Mouse (Mus musculus) MEL (cell line): ENCODE results near the gene Npas3. TPM values are rescaled to one million over a fixed set of nuclear protein-coding genes. Genes with fewer than 3 reads are reported as not detected.

Experiments used
- DNase-seq: peaks from one replicate; pipeline ENCODE4 v3.0.0; 2011; ENCODE audit warnings: low read depth, low spot score
- H3K27ac ChIP-seq: 2 replicates; pipeline ENCODE4 v1.5.1; 2012; ENCODE audit warnings: low read depth, mild to moderate bottlenecking, control low read depth, low read length, moderate library complexity; ENCODE audit not compliant: control insufficient read depth
- H3K27me3 ChIP-seq, 2 experiments: fragments of 150-350 bp in 1 of 2; sonication (generic) in 1 of 2; 2 replicates each; pipeline ENCODE4 v1.6.1; 2012; ENCODE audit warnings: low read length in 2 of 2, mild to moderate bottlenecking in 2 of 2, improper control_type of control experiment in 1 of 2, moderate library complexity in 1 of 2; ENCODE audit not compliant: insufficient read depth in 2 of 2, control insufficient read depth in 1 of 2
- H3K36me3 ChIP-seq, 2 experiments: 2 replicates each; pipeline ENCODE4 v1.6.1; 2012 to 2014; ENCODE audit warnings: low read length in 2 of 2, improper control_type of control experiment in 1 of 2, inconsistent platforms in 1 of 2, mild to moderate bottlenecking in 1 of 2; ENCODE audit not compliant: insufficient read depth in 2 of 2, control insufficient read depth in 1 of 2
- H3K4me1 ChIP-seq, 2 experiments: fragments of 150-350 bp in 1 of 2; sonication (generic) in 1 of 2; 2 replicates each; pipeline ENCODE4 v1.6.1; 2012; ENCODE audit warnings: low read length in 2 of 2, improper control_type of control experiment in 1 of 2, mild to moderate bottlenecking in 1 of 2; ENCODE audit not compliant: insufficient read depth in 2 of 2, control insufficient read depth in 1 of 2
- H3K4me3 ChIP-seq, 2 experiments: fragments of 150-350 bp in 1 of 2; sonication (generic) in 1 of 2; 2 replicates each; pipeline ENCODE4 v1.5.1; 2012; ENCODE audit warnings: low read depth in 2 of 2, low read length in 2 of 2, mild to moderate bottlenecking in 2 of 2, moderate library complexity in 2 of 2, control low read depth in 1 of 2, improper control_type of control experiment in 1 of 2; ENCODE audit not compliant: control insufficient read depth in 1 of 2, insufficient read depth in 1 of 2
- H3K79me2 ChIP-seq: 2 replicates; pipeline ENCODE4 v1.6.1; 2012; ENCODE audit warnings: mild to moderate bottlenecking, low read length, moderate library complexity; ENCODE audit not compliant: control insufficient read depth, poor library complexity, insufficient read depth
- H3K9ac ChIP-seq: 2 replicates; pipeline ENCODE4 v1.6.1; 2012; ENCODE audit warnings: low read depth, mild to moderate bottlenecking, control low read depth, low read length, moderate library complexity; ENCODE audit not compliant: control insufficient read depth, poor library complexity, severe bottlenecking
- H3K9me3 ChIP-seq: fragments of 150-350 bp; sonication (generic); replicated peaks from 2 replicates; pipeline ENCODE4 v1.6.1; 2012; ENCODE audit warnings: mild to moderate bottlenecking, low read length, improper control_type of control experiment, moderate library complexity; ENCODE audit not compliant: insufficient read depth
- BHLHE40 ChIP-seq: IDR thresholded peaks from 2 replicates; pipeline ENCODE4 v1.6.1; 2012; ENCODE audit warnings: low read depth, mild to moderate bottlenecking, inconsistent platforms, low read length, improper control_type of control experiment, borderline replicate concordance
- CHD2 ChIP-seq: IDR thresholded peaks from 2 replicates; pipeline ENCODE4 v1.6.1; 2011; ENCODE audit warnings: low read length, improper control_type of control experiment
- CTCF ChIP-seq, 3 experiments: IDR thresholded peaks in 2 of 3; conservative IDR thresholded peaks in 1 of 3; 2 replicates each; pipeline ENCODE4 v1.5.1; 2011 to 2012; ENCODE audit warnings: low read length in 3 of 3, low read depth in 2 of 3, mild to moderate bottlenecking in 2 of 3, improper control_type of control experiment in 1 of 3, inconsistent platforms in 1 of 3, mixed read lengths in 1 of 3, moderate library complexity in 1 of 3; ENCODE audit not compliant: control insufficient read depth in 1 of 3, insufficient read depth in 1 of 3, poor library complexity in 1 of 3, severe bottlenecking in 1 of 3
- GATA1 ChIP-seq: IDR thresholded peaks from 2 replicates; pipeline ENCODE4 v1.6.1; 2011; ENCODE audit warnings: low read depth, low read length, improper control_type of control experiment
- KAT2A ChIP-seq: conservative IDR thresholded peaks from 2 replicates; pipeline ENCODE4 v1.6.1; 2012; ENCODE audit warnings: low read depth, low read length, improper control_type of control experiment, inconsistent platforms
- MAZ ChIP-seq: IDR thresholded peaks from 2 replicates; pipeline ENCODE4 v1.6.1; 2012; ENCODE audit warnings: low read depth, mild to moderate bottlenecking, inconsistent platforms, low read length, improper control_type of control experiment
- MEF2A ChIP-seq: IDR thresholded peaks from 2 replicates; pipeline ENCODE4 v1.6.1; 2014; ENCODE audit warnings: low read depth, mild to moderate bottlenecking, inconsistent platforms, low read length, improper control_type of control experiment; ENCODE audit not compliant: poor library complexity, insufficient replicate concordance, severe bottlenecking; ENCODE audit errors: extremely low read depth
- MXI1 ChIP-seq: IDR thresholded peaks from 2 replicates; pipeline ENCODE4 v1.6.1; 2011; ENCODE audit warnings: mild to moderate bottlenecking, low read depth, low read length, improper control_type of control experiment
- MYC ChIP-seq: IDR thresholded peaks from 2 replicates; pipeline ENCODE4 v1.6.1; 2011; ENCODE audit warnings: low read depth, mild to moderate bottlenecking, low read length, improper control_type of control experiment, moderate library complexity
- POLR2A ChIP-seq, 2 experiments: IDR thresholded peaks; 2 replicates each; pipeline ENCODE4 v1.6.1; 2011 to 2012; ENCODE audit warnings: low read length in 2 of 2, mild to moderate bottlenecking in 2 of 2, control low read depth in 1 of 2, improper control_type of control experiment in 1 of 2, low read depth in 1 of 2, moderate library complexity in 1 of 2; ENCODE audit not compliant: control insufficient read depth in 1 of 2, insufficient read depth in 1 of 2, poor library complexity in 1 of 2
- SMC3 ChIP-seq: IDR thresholded peaks from 2 replicates; pipeline ENCODE4 v1.6.1; 2011; ENCODE audit warnings: low read depth, low read length, improper control_type of control experiment
- ZC3H11A ChIP-seq: IDR thresholded peaks from 2 replicates; pipeline ENCODE4 v1.6.1; 2012; ENCODE audit warnings: low read depth, mild to moderate bottlenecking, inconsistent platforms, low read length, improper control_type of control experiment
- ZKSCAN1 ChIP-seq: IDR thresholded peaks from 2 replicates; pipeline ENCODE4 v1.6.1; 2012; ENCODE audit warnings: low read depth, mild to moderate bottlenecking, inconsistent platforms, low read length, improper control_type of control experiment, moderate library complexity
- ZMIZ1 ChIP-seq: IDR thresholded peaks from 2 replicates; pipeline ENCODE4 v1.6.1; 2012; ENCODE audit warnings: low read depth, mild to moderate bottlenecking, inconsistent platforms, low read length, improper control_type of control experiment, moderate library complexity
- ZNF384 ChIP-seq: IDR thresholded peaks from 2 replicates; pipeline ENCODE4 v1.6.1; 2012; ENCODE audit warnings: low read depth, mild to moderate bottlenecking, inconsistent platforms, low read length, improper control_type of control experiment
- polyA plus RNA-seq, 2 experiments: library from polyadenylated mRNA; stranded (reverse) in 1 of 2; unstranded in 1 of 2; fragments of >175 nt in 1 of 2; fragments of >200 nt in 1 of 2; gene quantifications; 2 replicates each; pipeline versions ENCODE4 v1.2.1 to v1.2.4; 2012; ENCODE audit warnings: low replicate concordance in 2 of 2, low read depth in 1 of 2; ENCODE audit not compliant: insufficient read length in 2 of 2, insufficient read depth in 1 of 2, missing spikeins in 1 of 2
- total RNA-seq: library from RNA; depleted of rRNA; stranded (reverse); fragments of 300-350 nt; gene quantifications from 2 replicates; pipeline ENCODE4 v1.2.3, GENCODE M21; 2012

Npas3 gene
- total and polyA plus RNA-seq, 3 experiments = not detected

DNA sequence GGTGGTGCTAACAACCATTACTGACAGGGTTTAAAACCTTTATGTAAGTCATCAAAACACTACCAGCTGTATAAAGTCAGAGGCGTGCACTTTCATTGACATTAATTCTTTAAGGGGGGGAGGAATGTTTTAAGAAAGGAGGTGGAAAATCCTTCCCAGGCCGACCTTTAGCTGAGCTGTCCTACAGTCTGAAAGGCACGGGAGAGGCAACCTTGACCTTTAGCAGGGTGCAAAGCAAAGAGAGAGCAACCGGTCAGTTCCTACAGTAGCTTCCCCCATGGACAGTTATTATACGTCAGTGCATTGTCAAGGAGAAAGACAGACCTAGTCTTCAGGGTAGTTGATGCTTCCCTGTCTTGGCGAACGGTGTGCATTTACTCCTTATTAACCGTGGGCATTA lies 756.1 kb downstream of the Npas3 start:
- no peak for TF ChIP-seq MYC
- no peak for TF ChIP-seq ZMIZ1
- no peak for TF ChIP-seq MXI1
- TF ChIP-seq ZC3H11A = no peak

DNA sequence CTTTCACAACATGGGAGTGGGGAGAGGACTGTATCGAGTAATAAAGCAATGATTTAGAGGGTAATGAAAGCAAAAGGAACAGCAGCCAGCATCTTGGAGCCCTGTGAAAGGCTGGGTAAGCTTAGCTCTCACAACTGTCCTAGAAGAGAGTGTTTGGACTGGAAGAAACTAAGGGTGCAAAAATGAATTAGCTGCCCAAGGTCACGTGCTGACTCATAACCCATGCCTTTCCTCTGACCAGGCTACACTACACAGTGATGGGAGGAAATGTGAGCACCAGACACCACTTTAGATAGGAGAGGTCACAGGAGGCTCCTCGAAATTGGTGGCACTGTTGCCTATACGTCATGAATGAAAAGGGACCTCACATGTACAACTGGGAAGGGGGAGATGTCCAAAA lies 757.1 kb downstream of the Npas3 start:
- H3K36me3 ChIP-seq = no peaks in the 10 kb centered on the region
- H3K9ac ChIP-seq = no peak overlapping the region
- no peak overlapping the region for H3K4me3 ChIP-seq
- no peaks in the 10 kb centered on the region for H3K9me3 ChIP-seq
- no peaks in the 10 kb centered on the region for H3K27me3 ChIP-seq
- no peak overlapping the region for H3K27ac ChIP-seq
- no peaks in the 10 kb centered on the region for H3K79me2 ChIP-seq
- H3K4me1 ChIP-seq = no peaks in the 10 kb centered on the region
- no peak for TF ChIP-seq MYC
- no peak for DNase-seq

More for the DNA sequence above, 756.1 kb downstream of the Npas3 start:
- Histone ChIP-seq H3K79me2 (no peaks in the 10 kb centered on the region), H3K9me3 (no peaks in the 10 kb centered on the region), H3K36me3 (no peaks in the 10 kb centered on the region), H3K4me1 (no peaks in the 10 kb centered on the region), H3K4me3 (no peak overlapping the region), H3K27me3 (no peaks in the 10 kb centered on the region; a peak in 1 of 4 replicates), H3K27ac (no peak overlapping the region), H3K9ac (no peak overlapping the region)
- no peak for DNase-seq

DNA sequence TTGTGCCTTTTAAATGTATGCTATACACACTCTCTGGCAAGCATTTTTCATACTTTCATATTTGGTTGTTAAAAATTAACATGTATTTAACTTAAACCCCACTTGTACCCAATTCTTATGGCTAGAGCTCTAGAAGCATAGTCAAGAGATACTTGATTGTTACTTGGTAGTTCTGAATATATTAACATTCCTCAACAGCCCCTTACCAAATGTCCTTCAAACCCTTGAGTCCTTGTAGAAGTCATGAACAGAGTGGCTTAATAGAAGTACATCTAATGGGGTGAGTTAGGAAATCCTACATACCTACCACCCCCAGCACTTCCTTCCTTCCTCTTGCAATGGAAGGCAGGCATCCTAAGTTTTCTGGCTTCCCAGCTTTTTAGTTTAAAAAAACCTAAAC lies 766.8 kb downstream of the Npas3 start:
- no peaks in the 10 kb centered on the region for H3K4me1 ChIP-seq
- no peaks in the 10 kb centered on the region for H3K79me2 ChIP-seq
- no peaks in the 10 kb centered on the region for H3K9me3 ChIP-seq
- no peak for DNase-seq
- no peak overlapping the region for H3K9ac ChIP-seq
- H3K36me3 ChIP-seq = no peaks in the 10 kb centered on the region
- H3K4me3 ChIP-seq = no peak overlapping the region
- TF ChIP-seq MEF2A (no peak), CTCF (IDR thresholded peaks at IDR 0.05 in 2 of 3, conservative IDR thresholded peaks at IDR 0.05 in 1 of 3; ENCODE audit: control insufficient read depth in 1 of 3, insufficient read depth in 1 of 3, low read depth in 2 of 3, low read length in 3 of 3, poor library complexity in 1 of 3, severe bottlenecking in 1 of 3) (no peak), MAZ (no peak), SMC3 (no peak), KAT2A (no peak), CHD2 (no peak), POLR2A (IDR thresholded peaks at IDR 0.05; ENCODE audit: control insufficient read depth in 1 of 2, insufficient read depth in 1 of 2, low read depth in 1 of 2, low read length in 2 of 2, poor library complexity in 1 of 2) (no peak), BHLHE40 (no peak), GATA1 (no peak), ZKSCAN1 (no peak), ZNF384 (no peak), MYC (no peak)
- TF ChIP-seq, all 39 proteins: peak for 0
- Histone ChIP-seq H3K27me3 (no peaks in the 10 kb centered on the region), H3K27ac (no peak overlapping the region)
